Mouse (Mus musculus) urinary bladder, adult 18-20 months (tissue): ENCODE data around the gene N4bp1.

ENCODE experiments used
- DNase-seq, 2 experiments: peaks; one replicate each; pipeline ENCODE4 v3.0.0; 2022; ENCODE audit warnings: low spot score in 2 of 2, mixed read lengths in 2 of 2

The N4bp1 gene

GRCm38 (mm10) chr8:86884489-86885463 lies at the start of gene N4bp1:
N4bp1 (minus strand) TSS chr8:86885258.
- peak; percentile 71 to 90 for DNase-seq

GRCm38 (mm10) chr8:86934841-86935240 lies 49.8 kb upstream of the N4bp1 start:
- no peak for DNase-seq

GRCm38 (mm10) chr8:86934393-86934792 lies 49.3 kb upstream of the N4bp1 start:
- DNase-seq = no peak

- peak in 1 of 2 experiments; percentile 7 for DNase-seq
Measured at GRCm38 (mm10) chr8:86933898-86934297, 48.8 kb upstream of the N4bp1 start.

GRCm38 (mm10) chr8:86926237-86926636 lies 41.2 kb upstream of the N4bp1 start:
- DNase-seq = no peak

- no peak for DNase-seq
Measured at GRCm38 (mm10) chr8:86923219-86923835, 38.3 kb upstream of the N4bp1 start.

- no peak for DNase-seq
Measured at GRCm38 (mm10) chr8:86922673-86923072, 37.6 kb upstream of the N4bp1 start.

GRCm38 (mm10) chr8:86922141-86922540 lies 37.1 kb upstream of the N4bp1 start:
- DNase-seq = no peak

GRCm38 (mm10) chr8:86920996-86921395 lies 35.9 kb upstream of the N4bp1 start:
- DNase-seq = no peak

- no peak for DNase-seq
Measured at GRCm38 (mm10) chr8:86920455-86920854, 35.4 kb upstream of the N4bp1 start.

GRCm38 (mm10) chr8:86920024-86920423 lies 35.0 kb upstream of the N4bp1 start:
- DNase-seq = no peak

- no peak for DNase-seq
Measured at GRCm38 (mm10) chr8:86919262-86919661, 34.2 kb upstream of the N4bp1 start.

- DNase-seq = no peak
Measured at GRCm38 (mm10) chr8:86918093-86918492, 33.0 kb upstream of the N4bp1 start.

- no peak for DNase-seq
Measured at GRCm38 (mm10) chr8:86917689-86918088, 32.6 kb upstream of the N4bp1 start.

- no peak for DNase-seq
Measured at GRCm38 (mm10) chr8:86916369-86916768, 31.3 kb upstream of the N4bp1 start.

- no peak for DNase-seq
Measured at GRCm38 (mm10) chr8:86911136-86911535, 26.1 kb upstream of the N4bp1 start.

GRCm38 (mm10) chr8:86910250-86910649 lies 25.2 kb upstream of the N4bp1 start:
- DNase-seq = no peak

- DNase-seq = peak in 1 of 2 experiments; percentile 49
Measured at GRCm38 (mm10) chr8:86908536-86908935, 23.5 kb upstream of the N4bp1 start.

GRCm38 (mm10) chr8:86904911-86905310 lies 19.9 kb upstream of the N4bp1 start:
- no peak for DNase-seq

GRCm38 (mm10) chr8:86903104-86903503 lies 18.0 kb upstream of the N4bp1 start:
- peak; percentile 64 to 84 for DNase-seq

- no peak for DNase-seq
Measured at GRCm38 (mm10) chr8:86902656-86903055, 17.6 kb upstream of the N4bp1 start.

- DNase-seq = no peak
Measured at GRCm38 (mm10) chr8:86901972-86902371, 16.9 kb upstream of the N4bp1 start.
